Mouse (Mus musculus) heart, embryonic 11.5 days (tissue): ENCODE results near the gene Tub. TPM values are rescaled to one million over a fixed set of nuclear protein-coding genes. Genes with fewer than 3 reads are reported as not detected.

ENCODE experiments used
- ATAC-seq: fragments of 200-750 bp; cut with Nextera tagmentation; replicated peaks from 2 replicates; pipeline ENCODE4 v1.8.0; 2017; ENCODE audit warnings: moderate library complexity; ENCODE audit not compliant: insufficient number of reproducible peaks, low FRiP score, low TSS enrichment
- H3K27ac ChIP-seq: fragments of 300-500 bp; sonication (generic); 2 replicates; pipeline ENCODE4 v1.5.1; 2014; ENCODE audit warnings: mild to moderate bottlenecking, low read depth, low read length
- H3K27me3 ChIP-seq: fragments of 300-500 bp; sonication (generic); 2 replicates; pipeline ENCODE4 v1.6.1; 2014; ENCODE audit warnings: mild to moderate bottlenecking, low read length, mixed read lengths; ENCODE audit not compliant: control insufficient read depth, insufficient read depth
- H3K36me3 ChIP-seq: fragments of 300-500 bp; sonication (generic); 2 replicates; pipeline ENCODE4 v1.6.1; 2014; ENCODE audit warnings: mild to moderate bottlenecking, low read length, moderate library complexity, mixed read lengths; ENCODE audit not compliant: control insufficient read depth, insufficient read depth
- H3K4me1 ChIP-seq: fragments of 300-500 bp; sonication (generic); 2 replicates; pipeline ENCODE4 v1.6.1; 2014; ENCODE audit warnings: low read length; ENCODE audit not compliant: control insufficient read depth, insufficient read depth
- H3K4me2 ChIP-seq: fragments of 300-500 bp; sonication (generic); 2 replicates; pipeline ENCODE4 v1.6.1; 2014; ENCODE audit warnings: mild to moderate bottlenecking, moderate library complexity
- H3K4me3 ChIP-seq: fragments of 300-500 bp; sonication (generic); 2 replicates; pipeline ENCODE4 v1.5.1; 2014; ENCODE audit warnings: low read depth, low read length
- H3K9ac ChIP-seq: fragments of 300-500 bp; sonication (generic); 2 replicates; pipeline ENCODE4 v1.6.1; 2014; ENCODE audit warnings: mild to moderate bottlenecking, low read depth, low read length, moderate library complexity
- H3K9me3 ChIP-seq: fragments of 300-500 bp; sonication (generic); replicated peaks from 2 replicates; pipeline ENCODE4 v1.6.1; 2016; ENCODE audit warnings: low read length; ENCODE audit not compliant: control insufficient read depth
- WGBS: fragments of 180-500 bp; shearing (Covaris S2); extraction: QIAGEN DNeasy Blood & Tissue Kit; methylation state at CpG from one replicate; pipeline ENCODE4 v1.1.7; 2014; ENCODE audit not compliant: insufficient replicate concordance; 5-methylcytosine and 5-hydroxymethylcytosine counted together
- polyA plus RNA-seq: library from polyadenylated mRNA; unstranded; fragments of >200 nt; fragmentation: Nextera tagmentation; extraction: Ambion mirVana; gene quantifications from 2 replicates; pipeline ENCODE4 v1.2.1, GENCODE M21; 2014

Tub gene
- polyA plus RNA-seq, 1 experiment from 2014 or later, result 0.63 TPM

DNA sequence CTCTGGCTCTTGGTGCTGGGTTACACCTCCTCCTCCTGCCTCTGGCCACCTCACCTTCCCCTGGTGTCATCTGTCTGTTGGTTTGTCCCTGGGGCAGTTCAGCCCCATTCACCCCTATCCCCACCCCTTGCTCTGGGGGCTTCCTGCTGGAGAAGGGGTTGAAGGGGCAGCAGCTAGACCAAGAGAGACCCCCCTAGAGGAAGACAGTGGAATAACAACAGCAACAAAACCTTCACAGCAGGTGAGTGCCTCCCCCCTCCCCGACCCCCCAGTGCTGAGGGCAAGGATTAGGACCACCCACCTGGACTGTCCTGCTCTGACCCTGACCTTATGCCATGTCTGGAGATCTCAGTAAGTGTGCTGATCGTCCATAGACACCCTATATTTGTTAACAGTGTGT lies 15.8 kb downstream of the Tub start:
- H3K27ac ChIP-seq, result no peak overlapping the region
- no peak for ATAC-seq
- peaks cover 4% of the 10 kb centered on the region; the same call in 1 of the 2 replicates for H3K27me3 ChIP-seq
- H3K9me3 ChIP-seq, result no peaks in the 10 kb centered on the region
- WGBS, result 23% methylated on average over 2 of the region's 2 CpGs
- H3K4me1 ChIP-seq, result no peaks in the 10 kb centered on the region
- no peak overlapping the region for H3K4me3 ChIP-seq
- H3K9ac ChIP-seq, result no peak overlapping the region
- H3K4me2 ChIP-seq, result no peak overlapping the region
- H3K36me3 ChIP-seq, result no peaks in the 10 kb centered on the region

- Histone ChIP-seq H3K27me3 (peaks cover 4% of the 10 kb centered on the region; the same call in 1 of the 2 replicates), H3K4me1 (no peaks in the 10 kb centered on the region), H3K9ac (no peak overlapping the region), H3K9me3 (no peaks in the 10 kb centered on the region), H3K27ac (no peak overlapping the region), H3K36me3 (no peaks in the 10 kb centered on the region), H3K4me2 (no peak overlapping the region), H3K4me3 (no peak overlapping the region)
- ATAC-seq, result peak; percentile 47; the same call in 1 of the 2 replicates
- WGBS, result 33% methylated on average over 7 of the region's 7 CpGs
Observed at GRCm38 (mm10) chr7:108966742-108967362, 16.7 kb downstream of the Tub start.

DNA sequence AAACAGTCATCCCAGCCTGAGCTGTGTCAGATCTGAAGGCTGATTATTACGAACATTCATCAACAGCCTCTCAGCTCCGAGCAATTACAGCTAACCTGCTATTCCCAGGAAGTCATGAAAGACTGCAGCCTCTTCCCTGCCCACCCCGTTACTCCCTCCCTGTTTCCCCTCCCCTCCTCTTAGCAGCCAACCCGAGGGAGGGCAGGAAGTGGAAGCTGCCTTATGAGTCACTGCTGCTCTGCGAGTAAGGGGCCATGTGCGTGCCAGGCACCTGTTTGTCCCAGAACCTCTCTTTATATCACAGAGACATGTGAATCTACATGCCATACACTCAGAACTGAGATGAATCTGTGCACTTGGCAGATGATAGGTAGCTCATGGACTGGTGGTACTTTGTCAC lies 18.1 kb downstream of the Tub start:
- no peaks in the 10 kb centered on the region for H3K4me1 ChIP-seq
- H3K4me2 ChIP-seq, result no peak overlapping the region
- 23% methylated on average over 6 of the region's 6 CpGs for whole genome bisulfite sequencing
- H3K27ac ChIP-seq, result no peak overlapping the region
- no peaks in the 10 kb centered on the region for H3K36me3 ChIP-seq
- H3K9me3 ChIP-seq, result no peaks in the 10 kb centered on the region
- ATAC-seq, result no peak
- peaks cover 7% of the 10 kb centered on the region; the same call in 1 of the 2 replicates for H3K27me3 ChIP-seq
- H3K9ac ChIP-seq, result no peak overlapping the region
- no peak overlapping the region for H3K4me3 ChIP-seq

DNA sequence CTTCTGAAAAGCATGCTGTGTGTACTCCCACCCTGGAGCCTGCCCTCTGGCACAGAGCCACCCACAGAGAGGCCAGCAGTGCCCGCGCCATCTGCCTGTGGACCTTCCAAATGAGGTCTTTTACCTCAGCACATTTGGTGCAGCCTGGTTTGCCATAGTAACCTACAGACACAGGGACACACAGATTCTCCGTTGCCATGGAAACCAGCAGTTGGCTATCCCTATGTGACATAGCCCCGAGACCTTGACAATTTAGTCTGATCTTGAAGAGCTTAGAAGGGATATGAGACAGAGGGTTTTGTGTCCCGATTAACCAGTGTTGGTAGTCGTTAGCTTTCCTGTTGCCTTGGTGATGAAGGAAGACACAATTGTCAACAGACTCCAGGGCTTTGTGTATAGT lies 22.1 kb downstream of the Tub start:
- Histone ChIP-seq H3K27me3 (peaks cover 7% of the 10 kb centered on the region; the same call in 1 of the 2 replicates), H3K36me3 (no peaks in the 10 kb centered on the region), H3K4me3 (no peak overlapping the region), H3K4me2 (no peak overlapping the region), H3K9ac (no peak overlapping the region), H3K27ac (no peak overlapping the region), H3K4me1 (no peaks in the 10 kb centered on the region), H3K9me3 (no peaks in the 10 kb centered on the region)
- no peak for ATAC-seq
- 67% methylated on average over 6 of the region's 6 CpGs for WGBS

DNA sequence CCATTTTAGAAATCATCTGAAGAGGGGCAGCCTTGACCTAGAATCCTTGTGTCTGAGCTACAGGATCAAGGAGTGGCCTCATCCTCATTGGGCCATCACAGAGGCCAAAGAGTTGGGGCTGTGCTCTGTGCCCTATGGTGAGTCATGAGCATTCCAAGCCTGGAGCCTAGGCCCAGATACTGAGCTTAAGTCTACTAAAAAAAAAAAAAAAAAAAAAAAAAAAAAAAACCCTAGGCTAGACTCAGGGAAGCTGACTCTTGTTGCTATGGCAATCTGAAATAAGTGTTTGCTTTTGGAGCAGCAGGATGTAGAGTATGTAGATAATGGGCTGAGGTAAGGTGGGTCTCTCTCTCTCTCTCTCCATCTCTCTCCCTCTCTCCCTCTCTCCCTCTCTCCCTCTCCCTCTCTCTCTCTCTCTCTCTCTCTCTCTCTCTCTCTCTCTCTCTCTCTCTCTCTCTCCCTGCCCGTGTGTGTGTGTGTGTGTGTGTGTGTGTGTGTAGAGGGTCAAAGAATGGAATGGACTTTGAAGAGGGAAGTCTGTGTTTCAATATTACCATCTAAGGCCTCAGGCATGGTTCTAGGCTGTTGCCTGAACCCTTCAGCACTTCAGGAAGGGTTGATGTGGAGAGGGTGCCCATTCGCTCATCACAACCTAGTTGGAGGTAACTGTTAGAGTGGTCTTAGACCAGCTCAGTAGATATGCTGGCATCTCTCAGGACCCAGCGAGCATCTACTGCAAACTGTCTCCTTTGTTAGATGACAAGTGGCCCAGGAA lies 36.0 kb downstream of the Tub start:
- ATAC-seq, result no peak
- Histone ChIP-seq H3K36me3 (no peaks in the 10 kb centered on the region), H3K9me3 (no peaks in the 10 kb centered on the region), H3K27me3 (no peaks in the 10 kb centered on the region), H3K9ac (no peak overlapping the region), H3K4me2 (no peak overlapping the region), H3K27ac (no peak overlapping the region), H3K4me3 (no peak overlapping the region), H3K4me1 (no peaks in the 10 kb centered on the region)
- 72% methylated on average over 2 of the region's 3 CpGs for WGBS

DNA sequence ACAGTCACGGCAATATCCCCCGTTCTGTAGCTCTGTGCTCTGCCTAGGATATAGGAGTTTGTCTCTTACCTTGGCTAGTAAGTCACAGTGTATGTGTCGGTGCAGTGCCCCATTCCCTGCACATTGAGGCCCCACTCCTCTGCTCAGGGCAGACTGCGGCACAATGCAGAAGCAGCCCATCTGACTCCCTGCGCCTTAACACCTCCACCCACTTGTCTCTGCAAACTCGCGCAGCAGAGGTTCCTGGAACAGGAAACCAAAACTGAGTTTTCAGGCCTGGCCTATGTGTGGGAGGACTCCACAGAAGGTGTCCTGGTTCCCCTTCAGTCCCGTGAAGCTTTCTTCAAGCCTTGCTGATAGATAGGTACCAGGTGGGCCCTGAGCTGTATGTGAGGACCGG lies 41.1 kb downstream of the Tub start:
- no peaks in the 10 kb centered on the region for H3K4me1 ChIP-seq
- no peaks in the 10 kb centered on the region for H3K27me3 ChIP-seq
- H3K9me3 ChIP-seq, result no peaks in the 10 kb centered on the region
- no peak overlapping the region for H3K4me2 ChIP-seq
- H3K27ac ChIP-seq, result no peak overlapping the region
- no peak overlapping the region for H3K4me3 ChIP-seq
- WGBS, result 76% methylated on average over 9 of the region's 9 CpGs
- no peaks in the 10 kb centered on the region for H3K36me3 ChIP-seq
- no peak for ATAC-seq
- H3K9ac ChIP-seq, result no peak overlapping the region

DNA sequence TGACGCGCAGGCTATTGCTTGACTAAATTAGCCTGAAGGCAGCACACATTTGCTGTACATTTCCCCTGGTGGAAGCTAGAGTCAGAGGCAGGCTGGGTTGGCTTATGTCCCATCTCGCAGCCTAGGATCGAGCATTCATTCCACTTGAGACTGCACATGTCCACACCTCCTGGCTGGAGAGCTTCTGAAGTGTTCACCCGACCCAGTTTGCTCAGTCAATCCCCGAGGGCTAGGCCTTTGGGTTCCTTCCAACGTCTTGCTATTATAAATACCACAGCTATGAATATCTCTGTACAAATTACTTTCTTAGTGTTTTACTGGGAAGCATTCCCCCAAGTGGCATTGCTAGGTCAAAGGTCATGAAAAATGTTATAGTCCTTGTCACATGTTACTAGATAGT lies 43.1 kb downstream of the Tub start:
- no peak overlapping the region for H3K9ac ChIP-seq
- no peak for ATAC-seq
- H3K27ac ChIP-seq, result no peak overlapping the region
- no peaks in the 10 kb centered on the region for H3K9me3 ChIP-seq
- H3K4me2 ChIP-seq, result no peak overlapping the region
- H3K4me1 ChIP-seq, result no peaks in the 10 kb centered on the region
- no peaks in the 10 kb centered on the region for H3K27me3 ChIP-seq
- no peak overlapping the region for H3K4me3 ChIP-seq
- 63% methylated on average over 7 of the region's 7 CpGs for WGBS
- H3K36me3 ChIP-seq, result no peaks in the 10 kb centered on the region

- no peak overlapping the region for H3K27ac ChIP-seq
- no peaks in the 10 kb centered on the region for H3K36me3 ChIP-seq
- no peaks in the 10 kb centered on the region for H3K9me3 ChIP-seq
- no peak for ATAC-seq
- no peaks in the 10 kb centered on the region for H3K4me1 ChIP-seq
- no peak overlapping the region for H3K4me3 ChIP-seq
- no peaks in the 10 kb centered on the region for H3K27me3 ChIP-seq
- WGBS, result 90% methylated on average over 3 of the region's 3 CpGs
- no peak overlapping the region for H3K9ac ChIP-seq
- no peak overlapping the region for H3K4me2 ChIP-seq
Observed at GRCm38 (mm10) chr7:108993881-108994291, 43.7 kb downstream of the Tub start.

GRCm38 (mm10) chr7:108996156-108996555 lies 46.0 kb downstream of the Tub start:
- Histone ChIP-seq H3K27ac (no peak overlapping the region), H3K9ac (no peak overlapping the region), H3K4me1 (no peaks in the 10 kb centered on the region), H3K36me3 (no peaks in the 10 kb centered on the region), H3K27me3 (no peaks in the 10 kb centered on the region), H3K4me3 (no peak overlapping the region), H3K9me3 (no peaks in the 10 kb centered on the region), H3K4me2 (no peak overlapping the region)
- WGBS, result 64% methylated on average over 6 of the region's 6 CpGs
- ATAC-seq, result no peak
